Mouse (Mus musculus): ENCODE results near the gene Pkig. TPM values are rescaled to one million over a fixed set of nuclear protein-coding genes. Genes with fewer than 3 reads are reported as not detected.

Gene Pkig
- total and polyA plus RNA-seq, 2 experiments from 2014 or later: 70.8 to 141 TPM

GRCm38 (mm10) chr2:163642685-163643575 lies 15.3 kb upstream of the Pkig start:
- Histone ChIP-seq H3K9ac (replicated peaks; ENCODE audit: low read length) (0 out of 2 replicates have a peak overlapping the region, but pooled peaks have one; percentile 94), H3K4me3 (ENCODE audit: low read length) (peak overlapping the region; percentile 99; the same call in 1 of the 2 replicates), H3K4me2 (ENCODE audit: low read depth, low read length) (peak overlapping the region; percentile 70), H3K27ac (no peak overlapping the region), H3K9me3 (ENCODE audit: low read length) (no peaks in the 10 kb centered on the region), H3K36me3 (ENCODE audit: insufficient read depth, low read length) (no peaks in the 10 kb centered on the region), H3K4me1 (ENCODE audit: insufficient read depth, low read length) (0 out of 2 replicates have a peak, but pooled peaks cover 3% of the 10 kb centered on the region), H3K27me3 (ENCODE audit: insufficient read depth, low read length) (no peaks in the 10 kb centered on the region)
- WGBS: 84% methylated on average over 30 of the region's 30 CpGs
- DNase-seq (ENCODE audit: low spot score): no peak
- TF ChIP-seq CTCF (IDR thresholded peaks at IDR 0.05; ENCODE audit: low read depth): no peak
- no peak for ATAC-seq

GRCm38 (mm10) chr2:163643576-163643971 lies 14.6 kb upstream of the Pkig start:
- Histone ChIP-seq H3K36me3 (ENCODE audit: insufficient read depth, low read length) (no peaks in the 10 kb centered on the region), H3K4me1 (ENCODE audit: insufficient read depth, low read length) (0 out of 2 replicates have a peak, but pooled peaks cover 3% of the 10 kb centered on the region), H3K9me3 (ENCODE audit: low read length) (no peaks in the 10 kb centered on the region), H3K9ac (replicated peaks; ENCODE audit: low read length) (peak overlapping the region; percentile 94; the same call in 1 of the 2 replicates), H3K27me3 (ENCODE audit: insufficient read depth, low read length) (no peaks in the 10 kb centered on the region), H3K4me3 (ENCODE audit: low read length) (peak overlapping the region; percentile 99), H3K27ac (0 out of 2 replicates have a peak overlapping the region, but pooled peaks have one; percentile 99), H3K4me2 (ENCODE audit: low read depth, low read length) (peak overlapping the region; percentile 70)
- DNase-seq (ENCODE audit: low spot score): no peak
- 77% methylated on average over 2 of the region's 2 CpGs for WGBS
- no peak for ATAC-seq
- no peak for TF ChIP-seq CTCF (IDR thresholded peaks at IDR 0.05; ENCODE audit: low read depth)

GRCm38 (mm10) chr2:163644047-163644446 lies 14.1 kb upstream of the Pkig start:
- Histone ChIP-seq H3K27ac (peak overlapping the region; percentile 99), H3K9ac (replicated peaks; ENCODE audit: low read length) (peak overlapping the region; percentile 94), H3K9me3 (ENCODE audit: low read length) (no peaks in the 10 kb centered on the region), H3K27me3 (ENCODE audit: insufficient read depth, low read length) (no peaks in the 10 kb centered on the region), H3K4me2 (ENCODE audit: low read depth, low read length) (peak overlapping the region; percentile 70), H3K4me1 (ENCODE audit: insufficient read depth, low read length) (0 out of 2 replicates have a peak, but pooled peaks cover 3% of the 10 kb centered on the region), H3K36me3 (ENCODE audit: insufficient read depth, low read length) (no peaks in the 10 kb centered on the region), H3K4me3 (ENCODE audit: low read length) (peak overlapping the region; percentile 99)
- DNase-seq (ENCODE audit: low spot score) (peak; percentile 3), ATAC-seq (no peak)
- WGBS: 4% methylated on average over 4 of the region's 4 CpGs
- peak; percentile 31 for TF ChIP-seq CTCF (IDR thresholded peaks at IDR 0.05; ENCODE audit: low read depth)

GRCm38 (mm10) chr2:163644575-163645385 lies 13.4 kb upstream of the Pkig start, which contains the start of gene Serinc3:
TSS of gene Serinc3 (minus strand) at chr2:163645131.
- Histone ChIP-seq H3K9me3 (ENCODE audit: low read length) (no peaks in the 10 kb centered on the region), H3K4me1 (ENCODE audit: insufficient read depth, low read length) (0 out of 2 replicates have a peak, but pooled peaks cover 3% of the 10 kb centered on the region), H3K27me3 (ENCODE audit: insufficient read depth, low read length) (no peaks in the 10 kb centered on the region), H3K9ac (replicated peaks; ENCODE audit: low read length) (peak within 1 kb of the TSS; percentile 94), H3K27ac (peak within 1 kb of the TSS; percentile 99), H3K4me3 (ENCODE audit: low read length) (peak within 1 kb of the TSS; percentile 99), H3K4me2 (ENCODE audit: low read depth, low read length) (peak within 1 kb of the TSS; percentile 70), H3K36me3 (ENCODE audit: insufficient read depth, low read length) (no peaks in the 10 kb centered on the region)
- peak; percentile 71 for TF ChIP-seq CTCF (IDR thresholded peaks at IDR 0.05; ENCODE audit: low read depth)
- peak; percentile 99 for ATAC-seq
- peak; percentile 99 for DNase-seq (ENCODE audit: low spot score)
- WGBS: under 1% methylated on average over 73 of the region's 74 CpGs

- Histone ChIP-seq H3K9me3 (ENCODE audit: low read length) (no peaks in the 10 kb centered on the region; the same call in 1 of the 2 replicates), H3K4me1 (ENCODE audit: insufficient read depth, low read length) (0 out of 2 replicates have a peak, but pooled peaks cover 3% of the 10 kb centered on the region), H3K27ac (0 out of 2 replicates have a peak overlapping the region, but pooled peaks have one; percentile 99), H3K4me2 (ENCODE audit: low read depth, low read length) (no peak overlapping the region), H3K27me3 (ENCODE audit: insufficient read depth, low read length) (no peaks in the 10 kb centered on the region), H3K9ac (replicated peaks; ENCODE audit: low read length) (no peak overlapping the region), H3K4me3 (ENCODE audit: low read length) (no peak overlapping the region), H3K36me3 (ENCODE audit: insufficient read depth, low read length) (no peaks in the 10 kb centered on the region)
- DNase-seq (ENCODE audit: low spot score): no peak
- no peak for ATAC-seq
- 77% methylated on average over 11 of the region's 11 CpGs for WGBS
- no peak for TF ChIP-seq CTCF (IDR thresholded peaks at IDR 0.05; ENCODE audit: low read depth)
These were observed 12.3 kb upstream of the Pkig start for GRCm38 (mm10) chr2:163645700-163646460.
